17 mouse cellular contexts compared by ENCODE assay signal in the genomic region with DNA sequence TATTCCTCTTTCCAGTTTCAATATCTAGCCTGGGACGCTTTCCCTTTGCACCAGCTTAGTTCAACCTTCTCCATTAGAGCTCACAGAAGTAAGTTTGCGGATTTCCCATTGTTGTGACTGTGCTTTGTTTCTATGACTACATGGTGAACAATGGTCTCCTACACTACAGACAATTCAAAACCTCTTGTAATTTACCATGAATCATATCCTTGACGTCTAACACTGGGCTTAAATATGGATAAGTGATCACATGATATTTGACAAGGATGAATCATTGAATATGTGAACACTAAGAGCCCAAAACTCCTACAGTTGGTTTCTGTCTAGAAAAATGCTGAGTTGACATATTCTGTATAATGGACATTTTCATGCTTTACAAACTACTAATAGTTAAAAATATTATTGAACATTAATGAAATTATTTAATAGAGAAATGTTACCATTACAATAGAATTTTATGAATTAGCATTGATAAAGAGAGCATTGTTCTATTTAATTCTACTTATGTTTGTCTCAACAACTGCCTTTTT.
DNase-seq lines count a peak whose midpoint lies in the region; TF ChIP-seq lines count a peak whose summit lies in the region.
"Had no signal": no experiment of that assay in that cellular context is flagged by ENCODE, and none has a peak within 500 bp of the region (broad histone marks: within the 10 kb centered on the region; RNA-seq: fewer than 3 reads in every experiment).

No protein-coding gene starts in this region.

- in situ Hi-C loops in ES-E14 (cut with MboI; ENCODE audit: low sequenced_read_pairs in 2 of 2, unreplicated experiment in 2 of 2), result no loop called here

- DNase-seq in lung, postnatal 36 days, result peak; percentile 0
- DNase-seq in lung, postnatal 4 days, result no peak
- DNase-seq in ES-E14 (ENCODE audit: low read depth, low spot score), result no peak
- peak; percentile 12 for DNase-seq in fibroblast of lung, adult 2 months (ENCODE audit: low read depth)
- no peak for DNase-seq in cerebellum, postnatal 4 days (ENCODE audit: low spot score in 2 of 2)
- no peak for DNase-seq in retina, embryonic 14.5 days (ENCODE audit: low spot score)
- DNase-seq: adrenal gland, adult 8-10 months; adrenal gland, postnatal 36 days; B cell, adult 2 months; cerebellum, postnatal 14 days; gastrocnemius, postnatal 36 days; heart, adult 11 months; heart, postnatal 36 days had no signal

- no peak overlapping the region for H3K4me3 ChIP-seq in ES-E14 (ENCODE audit: insufficient read depth in 1 of 2, low read depth in 1 of 2, low read length in 2 of 2, poor library complexity in 1 of 2, severe bottlenecking in 1 of 2)
- H3K4me3 ChIP-seq: embryonic facial prominence, embryonic 12.5 days; forebrain, embryonic 15.5 days; heart, embryonic 13.5 days; hindbrain, embryonic 15.5 days had no signal

- no peaks in the 10 kb centered on the region for H3K9me3 ChIP-seq in ES-E14 (ENCODE audit: control insufficient read depth, insufficient read depth, low read depth, low read length)
- H3K9me3 ChIP-seq: embryonic facial prominence, embryonic 12.5 days; forebrain, embryonic 15.5 days; heart, embryonic 13.5 days; hindbrain, embryonic 15.5 days had no signal

- H3K9ac ChIP-seq in ES-E14 (ENCODE audit: insufficient read depth, low read depth, low read length, poor library complexity, severe bottlenecking), result no peak overlapping the region
- H3K9ac ChIP-seq: embryonic facial prominence, embryonic 12.5 days; forebrain, embryonic 15.5 days; heart, embryonic 13.5 days; hindbrain, embryonic 15.5 days had no signal

- H3K36me3 ChIP-seq in ES-E14 (ENCODE audit: control insufficient read depth, insufficient read depth, low read length, poor library complexity, severe bottlenecking), result no peaks in the 10 kb centered on the region
- H3K36me3 ChIP-seq: embryonic facial prominence, embryonic 12.5 days; forebrain, embryonic 15.5 days; heart, embryonic 13.5 days; hindbrain, embryonic 15.5 days had no signal

- no peak overlapping the region for H3K27ac ChIP-seq in ES-E14 (ENCODE audit: insufficient read depth, low read depth, low read length, poor library complexity, severe bottlenecking)
- H3K27ac ChIP-seq: embryonic facial prominence, embryonic 12.5 days; forebrain, embryonic 15.5 days; heart, embryonic 13.5 days; hindbrain, embryonic 15.5 days had no signal

- H3K4me1 ChIP-seq in ES-E14 (ENCODE audit: control insufficient read depth in 2 of 2, insufficient read depth in 2 of 2, low read length in 2 of 2, poor library complexity in 1 of 2), result no peaks in the 10 kb centered on the region
- H3K4me1 ChIP-seq: embryonic facial prominence, embryonic 12.5 days; hindbrain, embryonic 15.5 days had no signal

TF ChIP-seq in ES-E14, 5 proteins besides CTCF, POLR2A, EP300 and RAD21:
- TF ChIP-seq CHD2 (IDR thresholded peaks at IDR 0.05; ENCODE audit: low read depth, low read length), result no peak
- no peak for TF ChIP-seq HCFC1 (IDR thresholded peaks at IDR 0.05; ENCODE audit: borderline replicate concordance, insufficient read depth, low read length)
- TF ChIP-seq MAFK (IDR thresholded peaks at IDR 0.05; ENCODE audit: insufficient read depth, low read depth, low read length), result peak; percentile 96
- no peak for TF ChIP-seq ZNF384 (IDR thresholded peaks at IDR 0.05; ENCODE audit: low read depth, low read length)

Comparison
In these comparisons a context has a peak if more than half of its experiments do, and no peak if none do; other contexts are left out.
1. DNase-seq: peak in lung, postnatal 36 days (single experiment) and fibroblast of lung, adult 2 months (single experiment); none in lung, postnatal 4 days (0 of 2), ES-E14 (single experiment), cerebellum, postnatal 4 days (0 of 2) and retina, embryonic 14.5 days (single experiment).